Mouse (Mus musculus): ENCODE measurements around the gene Msh3. TPM values are rescaled to one million over a fixed set of nuclear protein-coding genes. Genes with fewer than 3 reads are reported as not detected.

Gene Msh3
- polyA plus RNA-seq, 1 experiment from 2014 or later, result 32.8 TPM

- H3K9me3 ChIP-seq (ENCODE audit: control insufficient read depth, low read length), result no peaks in the 10 kb centered on the region
- 76% methylated on average over 5 of the region's 5 CpGs for WGBS
- no peak overlapping the region for H3K27ac ChIP-seq (ENCODE audit: low read depth, low read length)
- no peaks in the 10 kb centered on the region for H3K4me1 ChIP-seq (replicated peaks; ENCODE audit: control insufficient read depth, insufficient read depth, low read length)
- H3K4me3 ChIP-seq (ENCODE audit: low read depth, low read length), result no peak overlapping the region
- ATAC-seq (replicated peaks; ENCODE audit: low FRiP score), result no peak
- no peak for DNase-seq (ENCODE audit: low spot score)
- no peak overlapping the region for H3K9ac ChIP-seq (ENCODE audit: low read depth, low read length)
- peaks cover 2% of the 10 kb centered on the region; the same call in 1 of the 2 replicates for H3K36me3 ChIP-seq (ENCODE audit: control insufficient read depth, insufficient read depth, low read length)
- H3K4me2 ChIP-seq, result no peak overlapping the region
- H3K27me3 ChIP-seq (replicated peaks; ENCODE audit: control insufficient read depth, insufficient read depth, low read length), result no peaks in the 10 kb centered on the region
These were observed 60.9 kb downstream of the Msh3 start for GRCm38 (mm10) chr13:92293883-92294282.

GRCm38 (mm10) chr13:92291605-92292004 lies 63.2 kb downstream of the Msh3 start:
- Histone ChIP-seq H3K27me3 (replicated peaks; ENCODE audit: control insufficient read depth, insufficient read depth, low read length) (no peaks in the 10 kb centered on the region), H3K9me3 (ENCODE audit: control insufficient read depth, low read length) (no peaks in the 10 kb centered on the region), H3K4me2 (no peak overlapping the region), H3K9ac (ENCODE audit: low read depth, low read length) (no peak overlapping the region), H3K36me3 (ENCODE audit: control insufficient read depth, insufficient read depth, low read length) (peaks cover under 1% of the 10 kb centered on the region; the same call in 1 of the 2 replicates), H3K4me1 (replicated peaks; ENCODE audit: control insufficient read depth, insufficient read depth, low read length) (no peaks in the 10 kb centered on the region), H3K4me3 (ENCODE audit: low read depth, low read length) (no peak overlapping the region), H3K27ac (ENCODE audit: low read depth, low read length) (no peak overlapping the region)
- 84% methylated on average over 4 of the region's 4 CpGs for WGBS
- no peak for ATAC-seq (replicated peaks; ENCODE audit: low FRiP score)
- no peak for DNase-seq (ENCODE audit: low spot score)

GRCm38 (mm10) chr13:92277027-92277426 lies 77.8 kb downstream of the Msh3 start:
- WGBS, result 70% methylated on average over 2 of the region's 2 CpGs
- H3K27me3 ChIP-seq (replicated peaks; ENCODE audit: control insufficient read depth, insufficient read depth, low read length), result no peaks in the 10 kb centered on the region

GRCm38 (mm10) chr13:92275292-92275691 lies 79.5 kb downstream of the Msh3 start:
- no peak for DNase-seq (ENCODE audit: low spot score)
- Histone ChIP-seq H3K36me3 (ENCODE audit: control insufficient read depth, insufficient read depth, low read length) (no peaks in the 10 kb centered on the region), H3K9me3 (ENCODE audit: control insufficient read depth, low read length) (no peaks in the 10 kb centered on the region), H3K27ac (ENCODE audit: low read depth, low read length) (no peak overlapping the region), H3K27me3 (replicated peaks; ENCODE audit: control insufficient read depth, insufficient read depth, low read length) (no peaks in the 10 kb centered on the region), H3K4me1 (replicated peaks; ENCODE audit: control insufficient read depth, insufficient read depth, low read length) (no peaks in the 10 kb centered on the region), H3K4me3 (ENCODE audit: low read depth, low read length) (no peak overlapping the region), H3K9ac (ENCODE audit: low read depth, low read length) (no peak overlapping the region), H3K4me2 (no peak overlapping the region)
- ATAC-seq (replicated peaks; ENCODE audit: low FRiP score), result no peak
- WGBS, result 87% methylated on average over 9 of the region's 9 CpGs

More at GRCm38 (mm10) chr13:92277027-92277426, 77.8 kb downstream of the Msh3 start:
- H3K4me3 ChIP-seq (ENCODE audit: low read depth, low read length), result no peak overlapping the region
- DNase-seq (ENCODE audit: low spot score) (no peak), ATAC-seq (replicated peaks; ENCODE audit: low FRiP score) (no peak)
- H3K36me3 ChIP-seq (ENCODE audit: control insufficient read depth, insufficient read depth, low read length), result peaks cover 3% of the 10 kb centered on the region; the same call in 1 of the 2 replicates
- no peak overlapping the region for H3K9ac ChIP-seq (ENCODE audit: low read depth, low read length)
- H3K9me3 ChIP-seq (ENCODE audit: control insufficient read depth, low read length), result no peaks in the 10 kb centered on the region
- no peak overlapping the region for H3K27ac ChIP-seq (ENCODE audit: low read depth, low read length)
- no peaks in the 10 kb centered on the region for H3K4me1 ChIP-seq (replicated peaks; ENCODE audit: control insufficient read depth, insufficient read depth, low read length)
- H3K4me2 ChIP-seq, result no peak overlapping the region

- Histone ChIP-seq H3K27ac (ENCODE audit: low read depth, low read length) (no peak overlapping the region), H3K9me3 (ENCODE audit: control insufficient read depth, low read length) (no peaks in the 10 kb centered on the region), H3K36me3 (ENCODE audit: control insufficient read depth, insufficient read depth, low read length) (no peaks in the 10 kb centered on the region), H3K4me1 (replicated peaks; ENCODE audit: control insufficient read depth, insufficient read depth, low read length) (no peaks in the 10 kb centered on the region), H3K27me3 (replicated peaks; ENCODE audit: control insufficient read depth, insufficient read depth, low read length) (no peaks in the 10 kb centered on the region), H3K9ac (ENCODE audit: low read depth, low read length) (no peak overlapping the region), H3K4me3 (ENCODE audit: low read depth, low read length) (no peak overlapping the region), H3K4me2 (no peak overlapping the region)
- WGBS, result 83% methylated on average over 14 of the region's 14 CpGs
- no peak for DNase-seq (ENCODE audit: low spot score)
- ATAC-seq (replicated peaks; ENCODE audit: low FRiP score), result no peak
These were observed 80.3 kb downstream of the Msh3 start for GRCm38 (mm10) chr13:92274274-92275198.

- Histone ChIP-seq H3K9me3 (ENCODE audit: control insufficient read depth, low read length) (no peaks in the 10 kb centered on the region), H3K27me3 (replicated peaks; ENCODE audit: control insufficient read depth, insufficient read depth, low read length) (no peaks in the 10 kb centered on the region), H3K4me2 (no peak overlapping the region), H3K36me3 (ENCODE audit: control insufficient read depth, insufficient read depth, low read length) (no peaks in the 10 kb centered on the region), H3K4me3 (ENCODE audit: low read depth, low read length) (no peak overlapping the region), H3K4me1 (replicated peaks; ENCODE audit: control insufficient read depth, insufficient read depth, low read length) (no peaks in the 10 kb centered on the region), H3K27ac (ENCODE audit: low read depth, low read length) (no peak overlapping the region), H3K9ac (ENCODE audit: low read depth, low read length) (no peak overlapping the region)
- 70% methylated on average over 3 of the region's 3 CpGs for WGBS
- no peak for ATAC-seq (replicated peaks; ENCODE audit: low FRiP score)
- DNase-seq (ENCODE audit: low spot score), result no peak
These were observed 87.7 kb downstream of the Msh3 start for GRCm38 (mm10) chr13:92267076-92267475.

- H3K9me3 ChIP-seq (ENCODE audit: control insufficient read depth, low read length), result no peaks in the 10 kb centered on the region
- no peak overlapping the region for H3K27ac ChIP-seq (ENCODE audit: low read depth, low read length)
- ATAC-seq (replicated peaks; ENCODE audit: low FRiP score) (no peak), DNase-seq (ENCODE audit: low spot score) (no peak)
- no peaks in the 10 kb centered on the region for H3K36me3 ChIP-seq (ENCODE audit: control insufficient read depth, insufficient read depth, low read length)
- no peak overlapping the region for H3K4me2 ChIP-seq
- 90% methylated on average over 6 of the region's 6 CpGs for WGBS
- H3K4me1 ChIP-seq (replicated peaks; ENCODE audit: control insufficient read depth, insufficient read depth, low read length), result no peaks in the 10 kb centered on the region
- H3K27me3 ChIP-seq (replicated peaks; ENCODE audit: control insufficient read depth, insufficient read depth, low read length), result no peaks in the 10 kb centered on the region
- H3K4me3 ChIP-seq (ENCODE audit: low read depth, low read length), result no peak overlapping the region
- no peak overlapping the region for H3K9ac ChIP-seq (ENCODE audit: low read depth, low read length)
These were observed 91.2 kb downstream of the Msh3 start for GRCm38 (mm10) chr13:92263566-92263965.

GRCm38 (mm10) chr13:92261329-92261728 lies 93.5 kb downstream of the Msh3 start:
- Histone ChIP-seq H3K36me3 (ENCODE audit: control insufficient read depth, insufficient read depth, low read length) (no peaks in the 10 kb centered on the region), H3K27me3 (replicated peaks; ENCODE audit: control insufficient read depth, insufficient read depth, low read length) (no peaks in the 10 kb centered on the region), H3K4me3 (ENCODE audit: low read depth, low read length) (no peak overlapping the region), H3K27ac (ENCODE audit: low read depth, low read length) (no peak overlapping the region), H3K9ac (ENCODE audit: low read depth, low read length) (no peak overlapping the region), H3K9me3 (ENCODE audit: control insufficient read depth, low read length) (no peaks in the 10 kb centered on the region), H3K4me2 (no peak overlapping the region), H3K4me1 (replicated peaks; ENCODE audit: control insufficient read depth, insufficient read depth, low read length) (no peaks in the 10 kb centered on the region)
- DNase-seq (ENCODE audit: low spot score) (no peak), ATAC-seq (replicated peaks; ENCODE audit: low FRiP score) (no peak)
- 81% methylated on average over 5 of the region's 5 CpGs for WGBS

- no peak for DNase-seq (ENCODE audit: low spot score)
- no peaks in the 10 kb centered on the region for H3K27me3 ChIP-seq (replicated peaks; ENCODE audit: control insufficient read depth, insufficient read depth, low read length)
- H3K4me2 ChIP-seq, result no peak overlapping the region
- no peak overlapping the region for H3K27ac ChIP-seq (ENCODE audit: low read depth, low read length)
- 66% methylated on average over 3 of the region's 3 CpGs for WGBS
- H3K4me1 ChIP-seq (replicated peaks; ENCODE audit: control insufficient read depth, insufficient read depth, low read length), result no peaks in the 10 kb centered on the region
- no peak overlapping the region for H3K9ac ChIP-seq (ENCODE audit: low read depth, low read length)
- H3K4me3 ChIP-seq (ENCODE audit: low read depth, low read length), result no peak overlapping the region
- H3K36me3 ChIP-seq (ENCODE audit: control insufficient read depth, insufficient read depth, low read length), result no peaks in the 10 kb centered on the region
- H3K9me3 ChIP-seq (ENCODE audit: control insufficient read depth, low read length), result no peaks in the 10 kb centered on the region
- ATAC-seq (replicated peaks; ENCODE audit: low FRiP score), result no peak
These were observed 99.3 kb downstream of the Msh3 start for GRCm38 (mm10) chr13:92255480-92255879.
